Mouse (Mus musculus): ENCODE measurements around the gene Acsl1. TPM values are rescaled to one million over a fixed set of nuclear protein-coding genes. Genes with fewer than 3 reads are reported as not detected.

The Acsl1 gene
- total and polyA plus RNA-seq, 3 experiments = 26.2 to 33.9 TPM; not detected in 1

DNA sequence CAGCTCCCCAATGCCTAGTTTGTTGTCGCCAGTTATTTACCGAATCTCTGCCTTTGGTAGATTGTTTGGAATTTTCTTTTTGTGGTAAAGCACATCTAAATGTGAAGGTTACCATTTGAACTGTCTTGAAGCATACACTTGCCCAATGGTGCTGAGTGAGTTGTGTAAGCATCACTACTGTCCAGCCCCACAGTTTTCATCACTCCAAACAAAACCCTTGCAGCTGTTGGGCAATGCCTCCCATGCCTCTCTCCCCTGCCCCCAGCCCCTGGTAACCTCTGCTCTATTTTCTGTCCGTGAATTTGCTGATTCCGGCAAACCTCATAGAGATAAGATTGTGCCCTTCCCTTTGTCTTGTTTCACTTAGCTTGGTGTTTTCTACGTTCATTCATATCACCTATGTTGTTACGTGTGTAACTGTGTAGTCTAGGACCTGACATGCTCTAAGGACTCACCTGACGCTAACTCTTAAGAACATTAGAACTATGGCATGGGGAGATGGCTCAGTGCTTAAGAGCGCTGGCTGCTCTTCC, 14.2 kb downstream of the Acsl1 start:
- no peak for DNase-seq (ENCODE audit: low read depth, low spot score)
- Histone ChIP-seq H3K9me3 (replicated peaks; ENCODE audit: insufficient read depth, low read length) (no peaks in the 10 kb centered on the region), H3K4me1 (ENCODE audit: control insufficient read depth in 1 of 2, insufficient read depth in 2 of 2, low read length in 2 of 2) (no peaks in the 10 kb centered on the region; a peak in 1 of 4 replicates), H3K4me3 (ENCODE audit: control insufficient read depth in 1 of 2, insufficient read depth in 1 of 2, low read depth in 2 of 2, low read length in 2 of 2) (no peak overlapping the region), H3K36me3 (ENCODE audit: control insufficient read depth in 1 of 2, insufficient read depth in 2 of 2, low read length in 2 of 2) (peaks cover 0 to 2% of the 10 kb centered on the region in 2 experiments; a peak in 1 of 4 replicates), H3K9ac (ENCODE audit: control insufficient read depth, low read depth, low read length, poor library complexity, severe bottlenecking) (no peak overlapping the region), H3K27me3 (ENCODE audit: control insufficient read depth in 1 of 2, insufficient read depth in 2 of 2, low read length in 2 of 2) (no peaks in the 10 kb centered on the region), H3K27ac (ENCODE audit: control insufficient read depth, low read depth, low read length) (no peak overlapping the region), H3K79me2 (ENCODE audit: control insufficient read depth, insufficient read depth, low read length, poor library complexity) (peaks cover 15% of the 10 kb centered on the region; the same call in 1 of the 2 replicates)
- TF ChIP-seq MEF2A (IDR thresholded peaks at IDR 0.05; ENCODE audit: extremely low read depth, insufficient replicate concordance, low read depth, low read length, poor library complexity, severe bottlenecking) = no peak
- TF ChIP-seq SIN3A (IDR thresholded peaks at IDR 0.05; ENCODE audit: low read length) = no peak
- no peak for TF ChIP-seq EP300 (IDR thresholded peaks at IDR 0.05; ENCODE audit: low read depth in 1 of 2, low read length in 2 of 2)
- no peak for TF ChIP-seq TBP (IDR thresholded peaks at IDR 0.05; ENCODE audit: low read depth, low read length)

DNA sequence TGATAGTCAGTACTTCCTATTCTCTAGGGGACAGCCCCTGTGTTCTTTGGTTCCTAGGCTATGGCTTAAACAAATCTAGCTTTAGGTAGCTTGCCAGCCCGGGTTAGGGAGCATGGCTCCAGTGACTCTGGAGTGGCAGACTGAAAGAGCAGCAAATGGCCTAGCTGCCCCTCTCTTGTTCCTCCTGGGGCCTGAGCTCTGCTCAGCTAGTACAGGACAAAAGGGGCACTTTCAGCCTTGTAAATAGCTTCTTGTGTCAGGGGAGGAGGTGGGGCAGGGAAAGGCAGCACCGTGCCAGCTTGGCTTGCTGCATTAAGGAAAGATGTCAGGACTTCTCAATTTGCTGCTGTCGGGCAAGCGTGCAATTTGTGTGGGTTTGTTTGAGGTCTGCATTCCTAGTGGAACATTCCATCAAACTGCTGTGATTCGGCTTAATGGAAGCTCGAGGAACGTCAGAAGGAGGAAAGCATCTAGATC, 17.3 kb downstream of the Acsl1 start:
- H3K79me2 ChIP-seq (ENCODE audit: control insufficient read depth, insufficient read depth, low read length, poor library complexity) = peaks cover 11% of the 10 kb centered on the region; the same call in 1 of the 2 replicates
- H3K4me1 ChIP-seq (ENCODE audit: control insufficient read depth in 1 of 2, insufficient read depth in 2 of 2, low read length in 2 of 2) = no peaks in the 10 kb centered on the region
- no peak overlapping the region for H3K9ac ChIP-seq (ENCODE audit: control insufficient read depth, low read depth, low read length, poor library complexity, severe bottlenecking)
- H3K4me3 ChIP-seq (ENCODE audit: control insufficient read depth in 1 of 2, insufficient read depth in 1 of 2, low read depth in 2 of 2, low read length in 2 of 2) = no peak overlapping the region
- DNase-seq (ENCODE audit: low read depth, low spot score) = no peak
- H3K36me3 ChIP-seq (ENCODE audit: control insufficient read depth in 1 of 2, insufficient read depth in 2 of 2, low read length in 2 of 2) = peaks cover 0 to 2% of the 10 kb centered on the region in 2 experiments; a peak in 1 of 4 replicates
- no peaks in the 10 kb centered on the region for H3K9me3 ChIP-seq (replicated peaks; ENCODE audit: insufficient read depth, low read length)
- no peaks in the 10 kb centered on the region for H3K27me3 ChIP-seq (ENCODE audit: control insufficient read depth in 1 of 2, insufficient read depth in 2 of 2, low read length in 2 of 2)
- TF ChIP-seq MAZ (IDR thresholded peaks at IDR 0.05; ENCODE audit: low read depth, low read length) = no peak
- TF ChIP-seq ETS1 (IDR thresholded peaks at IDR 0.05; ENCODE audit: low read depth, low read length) = no peak
- TF ChIP-seq MYC (IDR thresholded peaks at IDR 0.05; ENCODE audit: low read depth, low read length) = no peak
- no peak for TF ChIP-seq BHLHE40 (IDR thresholded peaks at IDR 0.05; ENCODE audit: borderline replicate concordance, low read depth, low read length)
- no peak for TF ChIP-seq MXI1 (IDR thresholded peaks at IDR 0.05; ENCODE audit: low read depth, low read length)
- TF ChIP-seq ZC3H11A (IDR thresholded peaks at IDR 0.05; ENCODE audit: low read depth, low read length) = no peak
- no peak for TF ChIP-seq JUND (IDR thresholded peaks at IDR 0.05; ENCODE audit: low read depth, low read length)
- no peak for TF ChIP-seq USF1 (IDR thresholded peaks at IDR 0.05; ENCODE audit: low read depth, low read length)
- TF ChIP-seq POLR2AphosphoS2 (IDR thresholded peaks at IDR 0.05; ENCODE audit: low read length) = no peak
- TF ChIP-seq EP300 (IDR thresholded peaks at IDR 0.05; ENCODE audit: low read depth in 1 of 2, low read length in 2 of 2) = no peak
- TF ChIP-seq USF2 (IDR thresholded peaks at IDR 0.05; ENCODE audit: borderline replicate concordance in 1 of 2, insufficient read depth in 1 of 2, low read depth in 1 of 2, low read length in 2 of 2) = no peak
- no peak for TF ChIP-seq E2F4 (IDR thresholded peaks at IDR 0.05; ENCODE audit: borderline replicate concordance, low read depth, low read length)
- H3K27ac ChIP-seq (ENCODE audit: control insufficient read depth, low read depth, low read length) = no peak overlapping the region
